ENCODE assay signal across 9 mouse cellular contexts in the genomic region with DNA sequence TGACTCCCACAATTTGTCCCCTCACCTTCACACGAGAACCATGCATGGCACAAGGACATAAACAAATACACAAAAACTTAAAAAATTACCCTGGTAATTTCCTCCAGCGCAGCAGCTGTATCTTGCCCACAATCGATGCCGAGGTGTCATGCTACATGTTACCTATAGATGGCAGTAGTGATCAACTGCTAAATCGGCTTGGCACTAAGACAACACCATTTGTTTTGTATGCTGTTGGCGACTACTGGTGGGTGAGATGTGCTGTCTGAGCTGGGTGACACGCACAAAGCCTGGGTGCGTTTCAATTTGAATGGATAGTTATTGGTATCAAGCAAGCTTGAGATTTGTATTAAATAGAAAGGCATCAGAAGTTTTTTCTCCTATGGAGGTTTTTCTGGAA. TPM values are rescaled to one million over a fixed set of nuclear protein-coding genes. Genes with fewer than 3 reads are reported as not detected.
DNase-seq lines count a peak whose midpoint lies in the region; ATAC-seq and TF ChIP-seq lines count a peak whose summit lies in the region.
"Had no signal": no experiment of that assay in that cellular context is flagged by ENCODE, and none has a peak within 500 bp of the region (broad histone marks: within the 10 kb centered on the region; RNA-seq: fewer than 3 reads in every experiment).

No protein-coding gene starts in this region.

- peak; percentile 38 to 56 for DNase-seq in spleen, adult 2 months (ENCODE audit: low read depth in 1 of 2, low spot score in 2 of 2)
- DNase-seq in spleen, adult 12 weeks (ENCODE audit: low spot score): no peak
- DNase-seq in cerebellum, adult 11-12 months: peak; percentile 8
- peak; percentile 90 for DNase-seq in forebrain, embryonic 14.5 days (ENCODE audit: low spot score)
- DNase-seq in hindlimb bud, embryonic 11.5 days (ENCODE audit: extremely low spot score, low read depth, low spot score): peak; percentile 56
- peak; percentile 52 to 65 for DNase-seq in left cerebral cortex, adult 2 months (ENCODE audit: extremely low spot score in 1 of 2, low spot score in 2 of 2)
- DNase-seq in mesoderm, embryonic 11.5 days (ENCODE audit: low read depth, low spot score): peak; percentile 66

- H3K4me3 ChIP-seq in spleen, adult 2 months (ENCODE audit: extremely low read depth, insufficient read depth, insufficient read length): no peak overlapping the region
- H3K4me3 ChIP-seq in forebrain, embryonic 14.5 days (ENCODE audit: low read depth, low read length): no peak overlapping the region
- no peak overlapping the region for H3K4me3 ChIP-seq in left cerebral cortex, adult 2 months
- no peak overlapping the region for H3K4me3 ChIP-seq in small intestine, adult 2 months (ENCODE audit: low read depth, low read length)
- H3K4me3 ChIP-seq: embryonic facial prominence, embryonic 13.5 days had no signal

- no peak overlapping the region for H3K4me2 ChIP-seq in forebrain, embryonic 14.5 days (ENCODE audit: low read length)
- H3K4me2 ChIP-seq: embryonic facial prominence, embryonic 13.5 days had no signal

- peak; percentile 67; the same call in 1 of the 2 replicates for TF ChIP-seq CTCF in spleen, adult 2 months (IDR thresholded peaks at IDR 0.05; ENCODE audit: extremely low read depth, insufficient read depth, insufficient read length, insufficient replicate concordance)
- TF ChIP-seq CTCF in left cerebral cortex, adult 2 months (IDR thresholded peaks at IDR 0.05): peak; percentile 97
- TF ChIP-seq CTCF in small intestine, adult 2 months (IDR thresholded peaks at IDR 0.05; ENCODE audit: extremely low read depth, insufficient read length, insufficient replicate concordance, low read depth, low read length): peak; percentile 70; the same call in 1 of the 2 replicates

- H3K4me1 ChIP-seq in spleen, adult 2 months (ENCODE audit: control insufficient read depth, insufficient read depth, insufficient read length): no peaks in the 10 kb centered on the region
- no peaks in the 10 kb centered on the region for H3K4me1 ChIP-seq in forebrain, embryonic 14.5 days (ENCODE audit: control insufficient read depth, insufficient read depth, low read length)
- H3K4me1 ChIP-seq in small intestine, adult 2 months (ENCODE audit: control insufficient read depth, insufficient read depth, insufficient read length, low read length): no peaks in the 10 kb centered on the region
- H3K4me1 ChIP-seq: embryonic facial prominence, embryonic 13.5 days had no signal

- WGBS in spleen, adult 2 months: 2% methylated on average over 8 of the region's 8 CpGs
- WGBS in forebrain, embryonic 14.5 days: 6% methylated on average over 8 of the region's 8 CpGs
- 6% methylated on average over 8 of the region's 8 CpGs for WGBS in small intestine, adult 2 months

- TF ChIP-seq POLR2A in spleen, adult 2 months (IDR thresholded peaks at IDR 0.05; ENCODE audit: low read depth, low read length): no peak
- TF ChIP-seq POLR2A in small intestine, adult 2 months (IDR thresholded peaks at IDR 0.05; ENCODE audit: low read depth, low read length): no peak

- H3K9ac ChIP-seq in forebrain, embryonic 14.5 days (ENCODE audit: low read length): no peak overlapping the region
- H3K9ac ChIP-seq: embryonic facial prominence, embryonic 13.5 days had no signal

- intact Hi-C loops in left cerebral cortex, adult 2 months (cut with DNase I): loop anchor here (5.0 kb wide), 3 partner anchors 72 to 207 kb away; no protein-coding TSS in a partner anchor

- no peaks in the 10 kb centered on the region for H3K36me3 ChIP-seq in spleen, adult 2 months (ENCODE audit: control insufficient read depth, insufficient read depth, low read length)
- no peaks in the 10 kb centered on the region for H3K36me3 ChIP-seq in forebrain, embryonic 14.5 days (ENCODE audit: control insufficient read depth, insufficient read depth, low read length)
- no peaks in the 10 kb centered on the region for H3K36me3 ChIP-seq in small intestine, adult 2 months (ENCODE audit: control insufficient read depth, insufficient read depth, low read length)
- H3K36me3 ChIP-seq: embryonic facial prominence, embryonic 13.5 days had no signal

- no peak overlapping the region for H3K27ac ChIP-seq in spleen, adult 2 months (ENCODE audit: insufficient read depth, low read length)
- no peak overlapping the region for H3K27ac ChIP-seq in forebrain, embryonic 14.5 days (ENCODE audit: low read depth, low read length)
- no peak overlapping the region for H3K27ac ChIP-seq in left cerebral cortex, adult 2 months
- no peak overlapping the region for H3K27ac ChIP-seq in small intestine, adult 2 months (ENCODE audit: insufficient read depth, low read depth, low read length)
- H3K27ac ChIP-seq: embryonic facial prominence, embryonic 13.5 days had no signal

- no peaks in the 10 kb centered on the region for H3K27me3 ChIP-seq in spleen, adult 2 months (ENCODE audit: control insufficient read depth, insufficient read depth, low read length)
- H3K27me3 ChIP-seq in forebrain, embryonic 14.5 days (replicated peaks; ENCODE audit: control insufficient read depth, insufficient read depth, low read length): no peaks in the 10 kb centered on the region
- no peaks in the 10 kb centered on the region for H3K27me3 ChIP-seq in small intestine, adult 2 months (ENCODE audit: control insufficient read depth, insufficient read depth, low read length)
- H3K27me3 ChIP-seq: embryonic facial prominence, embryonic 13.5 days had no signal

- peak; percentile 66 for ATAC-seq in forebrain, embryonic 14.5 days

- H3K9me3 ChIP-seq in forebrain, embryonic 14.5 days (replicated peaks; ENCODE audit: control insufficient read depth, low read length): no peaks in the 10 kb centered on the region
- H3K9me3 ChIP-seq: embryonic facial prominence, embryonic 13.5 days had no signal

RNA-seq across cellular contexts. Expression of a gene that starts 32.4 kb away (rescaled TPM):
- 1.4 and 1.8 TPM in 2 replicates for polyA plus RNA-seq in spleen, adult 2 months (2012; rRNA removed)
- polyA plus RNA-seq in forebrain, embryonic 14.5 days (2014; fragmentation: Nextera tagmentation; extraction: Ambion mirVana): 0.80 and 0.82 TPM in 2 replicates
- 10 to 100 TPM; 25.8 to 25.9 TPM for total RNA-seq in left cerebral cortex, adult 2 months (2021)
- polyA plus RNA-seq in small intestine, adult 2 months (2012; rRNA removed): 0.16 and 2.3 TPM in 2 replicates
